Mouse (Mus musculus): ENCODE measurements around the gene Prdm10.

GRCm38 (mm10) chr9:31400441-31400840 lies 120.1 kb downstream of the Prdm10 start:
- no peak for TF ChIP-seq POLR2A (IDR thresholded peaks at IDR 0.05; ENCODE audit: insufficient read length, low read depth)
- TF ChIP-seq USF1 (IDR thresholded peaks at IDR 0.05; ENCODE audit: low read depth): no peak
- TF ChIP-seq MYOD1 (IDR thresholded peaks at IDR 0.05; ENCODE audit: control insufficient read depth in 1 of 3, insufficient read length in 2 of 3, low read depth in 2 of 3): no peak

Data from myocyte (in vitro differentiated cells).